Mouse (Mus musculus) cerebellum, adult 9-11 months (tissue): ENCODE results near the gene Dock2.

Experiments
- DNase-seq: peaks from one replicate; pipeline ENCODE4 v3.0.0; 2022

Dock2 gene

DNA sequence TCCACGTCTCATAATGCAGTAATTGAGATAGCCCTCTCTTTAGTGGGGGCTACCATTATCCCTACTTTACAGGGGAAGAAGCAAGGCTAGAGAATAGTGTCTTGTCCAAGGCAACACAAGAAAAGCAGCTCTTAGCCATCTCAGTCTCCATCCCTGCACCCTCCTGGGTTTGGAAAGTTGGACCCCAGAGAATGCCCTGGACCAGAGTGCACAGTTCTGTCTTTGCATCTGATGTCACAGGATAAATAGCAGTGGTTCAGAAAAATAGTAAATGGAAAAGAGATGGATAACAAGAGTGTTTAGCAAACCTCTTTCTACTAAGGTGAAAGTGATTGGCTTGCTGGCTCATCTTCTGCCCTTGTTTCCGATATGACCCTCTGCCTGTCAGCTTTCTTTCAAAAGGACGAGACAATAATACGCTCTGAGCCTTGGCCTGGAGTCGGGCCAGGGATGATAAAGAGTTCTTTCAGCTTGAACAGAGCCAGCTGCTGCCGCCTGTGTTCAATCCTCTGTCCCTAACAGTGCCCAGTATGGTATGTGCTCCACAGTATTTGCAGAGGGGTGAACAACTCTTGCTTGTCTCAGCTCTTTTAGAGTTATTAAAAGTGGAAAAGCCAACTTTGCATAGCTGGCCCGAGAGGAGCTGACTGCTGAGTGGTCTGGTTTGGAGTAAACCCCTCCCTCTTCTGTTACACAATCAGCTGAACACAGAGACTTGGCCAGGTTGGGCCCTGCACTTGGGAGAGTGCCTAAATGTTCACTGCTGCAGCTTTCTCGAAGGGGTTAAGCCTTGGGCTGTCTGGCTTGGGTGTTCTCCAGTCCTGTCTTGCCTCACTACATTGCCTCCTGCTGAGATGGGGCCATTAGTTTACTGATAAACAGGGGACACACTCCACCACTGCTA is 602.2 kb downstream of the Dock2 start:
- peak; percentile 15 for DNase-seq

DNA sequence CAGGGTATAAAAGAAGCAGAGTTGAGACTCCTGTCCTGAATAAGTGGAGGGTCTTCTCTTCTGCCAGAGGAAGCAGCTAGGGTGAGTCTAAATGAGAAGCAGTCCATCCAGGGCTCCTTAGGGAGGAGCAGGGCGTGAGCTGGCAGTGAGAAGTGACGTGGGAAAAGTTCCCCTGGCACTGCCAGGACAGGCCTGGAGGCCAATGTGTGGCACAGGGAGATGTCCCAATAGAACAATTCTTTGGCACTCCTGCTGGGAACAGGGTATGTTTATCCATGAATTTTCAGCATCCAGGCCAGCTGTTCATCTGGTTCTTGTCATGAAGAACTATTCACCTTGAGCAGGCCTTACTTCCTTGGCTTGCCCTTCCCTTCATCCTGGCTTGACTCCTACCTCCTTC is 604.9 kb downstream of the Dock2 start:
- no peak for DNase-seq
